Mouse (Mus musculus) hematopoietic stem cell, adult 5-6 weeks (primary cell): Measurements from ENCODE around the gene Ccdc107. TPM values are rescaled to one million over a fixed set of nuclear protein-coding genes. Genes with fewer than 3 reads are reported as not detected.

Source experiments
- ATAC-seq, 2 experiments: fragments of 125-278 bp in 1 of 2; replicated peaks in 1 of 2; 2 replicates each; pipeline ENCODE4 v1.8.0; 2016 to 2017; ENCODE audit warnings: inconsistent platforms in 2 of 2, mild to moderate bottlenecking in 2 of 2, moderate number of reproducible peaks in 2 of 2, low read depth in 1 of 2, moderate TSS enrichment in 1 of 2; ENCODE audit not compliant: low FRiP score in 2 of 2, poor library complexity in 2 of 2, severe bottlenecking in 2 of 2, insufficient read depth in 1 of 2, low TSS enrichment in 1 of 2
- total RNA-seq: library from RNA; stranded (forward); fragments of 172-1452, 232-1000 nt; gene quantifications from 2 replicates; pipeline ENCODE4 v1.2.3, GENCODE M21; 2017

Ccdc107 gene
- total RNA-seq, 1 experiment from 2014 or later = 55.6 TPM

- ATAC-seq = no peak
Measured at GRCm38 (mm10) chr4:43533270-43533669, 40.6 kb downstream of the Ccdc107 start.

- ATAC-seq = no peak
Measured at GRCm38 (mm10) chr4:43535628-43536027, 42.9 kb downstream of the Ccdc107 start.

GRCm38 (mm10) chr4:43536031-43536430 is 43.3 kb downstream of the Ccdc107 start:
- ATAC-seq = no peak

- no peak for ATAC-seq
Measured at GRCm38 (mm10) chr4:43542044-43542443, 49.3 kb downstream of the Ccdc107 start.

Other genes with a start within 250 kb of the Ccdc107 start
- 0.79 and 3.6 TPM in 2 replicates for gene Atp8b5, start 225.7 kb upstream of the Ccdc107 start, total RNA-seq
- gene Rusc2, start 110.9 kb upstream of the Ccdc107 start, total RNA-seq = 2.8 and 4.8 TPM in 2 replicates
- not detected in 2 replicates for gene Fam166b, start 63.8 kb upstream of the Ccdc107 start, total RNA-seq
- gene Tesk1, start 51.0 kb upstream of the Ccdc107 start, total RNA-seq = 12.0 and 17.6 TPM in 2 replicates
- 91.6 and 153 TPM in 2 replicates for gene Cd72, start 38.3 kb upstream of the Ccdc107 start, total RNA-seq
- not detected in 2 replicates for gene Sit1, start 9.2 kb upstream of the Ccdc107 start, total RNA-seq
- gene Arhgef39, start 6.8 kb downstream of the Ccdc107 start, total RNA-seq = 66.5 and 76.9 TPM in 2 replicates
- 2.4 and 10.6 TPM in 2 replicates for gene Car9, start 14.1 kb downstream of the Ccdc107 start, total RNA-seq
- 18.6 and 28.2 TPM in 2 replicates for gene Tpm2, start 30.9 kb downstream of the Ccdc107 start, total RNA-seq
- gene Creb3, start 69.4 kb downstream of the Ccdc107 start, total RNA-seq = 76.7 and 97.5 TPM in 2 replicates
- 306 and 337 TPM in 2 replicates for gene Tln1, start 69.8 kb downstream of the Ccdc107 start, total RNA-seq
- gene Rgp1, start 85.8 kb downstream of the Ccdc107 start, total RNA-seq = 13.6 and 41.0 TPM in 2 replicates
- 11.9 and 19.9 TPM in 2 replicates for gene Gba2, start 86.0 kb downstream of the Ccdc107 start, total RNA-seq
- 0.40 TPM in 1 of 2 replicates, not detected in the other for gene Msmp, start 91.6 kb downstream of the Ccdc107 start, total RNA-seq
- 4.2 and 7.2 TPM in 2 replicates for gene Npr2, start 139.0 kb downstream of the Ccdc107 start, total RNA-seq
- not detected in 2 replicates for gene Spag8, start 160.7 kb downstream of the Ccdc107 start, total RNA-seq
- 61.0 and 88.4 TPM in 2 replicates for gene Hint2, start 163.6 kb downstream of the Ccdc107 start, total RNA-seq
- 1.3 and 1.8 TPM in 2 replicates for gene Tmem8b, start 176.1 kb downstream of the Ccdc107 start, total RNA-seq
- gene Fam221b, start 176.2 kb downstream of the Ccdc107 start, total RNA-seq = 0.44 and 0.50 TPM in 2 replicates
- gene Olfr70, start 207.9 kb downstream of the Ccdc107 start, total RNA-seq = not detected in 2 replicates
- not detected in 2 replicates for gene Olfr71, start 217.4 kb downstream of the Ccdc107 start, total RNA-seq
- not detected in 2 replicates for gene Hrct1, start 234.3 kb downstream of the Ccdc107 start, total RNA-seq
- gene Spaar, start 237.1 kb downstream of the Ccdc107 start, total RNA-seq = not detected in 2 replicates